Mouse (Mus musculus) limb, embryonic 12.5 days (tissue): Measurements from ENCODE around the gene Grik3. TPM values are rescaled to one million over a fixed set of nuclear protein-coding genes. Genes with fewer than 3 reads are reported as not detected.

Experiments
- ATAC-seq: fragments of 200-750 bp; cut with Nextera tagmentation; 2 replicates; pipeline ENCODE4 v1.8.0; 2017; ENCODE audit warnings: low read depth, moderate TSS enrichment; ENCODE audit not compliant: insufficient number of reproducible peaks, insufficient read depth, low FRiP score, low TSS enrichment
- H3K27ac ChIP-seq: fragments of 300-500 bp; sonication (generic); 2 replicates; pipeline ENCODE4 v1.5.1; 2016; ENCODE audit warnings: mild to moderate bottlenecking, moderate library complexity
- H3K27me3 ChIP-seq: fragments of 300-500 bp; sonication (generic); 2 replicates; pipeline ENCODE4 v1.6.1; 2016; ENCODE audit warnings: mild to moderate bottlenecking, moderate library complexity
- H3K36me3 ChIP-seq: fragments of 300-500 bp; sonication (generic); 2 replicates; pipeline ENCODE4 v1.6.1; 2016; ENCODE audit warnings: mild to moderate bottlenecking, moderate library complexity
- H3K4me1 ChIP-seq: fragments of 300-500 bp; sonication (generic); replicated peaks from 2 replicates; pipeline ENCODE4 v1.6.1; 2016
- H3K4me2 ChIP-seq: fragments of 300-500 bp; sonication (generic); 2 replicates; pipeline ENCODE4 v1.6.1; 2016; ENCODE audit warnings: mild to moderate bottlenecking, moderate library complexity
- H3K4me3 ChIP-seq: fragments of 300-500 bp; sonication (generic); replicated peaks from 2 replicates; pipeline ENCODE4 v1.5.1; 2016; ENCODE audit warnings: mild to moderate bottlenecking
- H3K9ac ChIP-seq: fragments of 300-500 bp; sonication (generic); replicated peaks from 2 replicates; pipeline ENCODE4 v1.6.1; 2016; ENCODE audit warnings: mild to moderate bottlenecking, moderate library complexity
- H3K9me3 ChIP-seq: fragments of 300-500 bp; sonication (generic); 2 replicates; pipeline ENCODE4 v1.6.1; 2016; ENCODE audit warnings: mild to moderate bottlenecking, moderate library complexity
- WGBS: fragments of 180-500 bp; shearing (Covaris S2); methylation state at CpG from one replicate; pipeline ENCODE4 v1.1.7; 2016; 5-methylcytosine and 5-hydroxymethylcytosine counted together
- polyA plus RNA-seq: library from polyadenylated mRNA; unstranded; fragments of >200 nt; fragmentation: Nextera tagmentation; extraction: Ambion mirVana; gene quantifications from 2 replicates; pipeline ENCODE4 v1.2.1, GENCODE M21; 2016

The Grik3 gene
- polyA plus RNA-seq, 1 experiment from 2014 or later = not detected

DNA sequence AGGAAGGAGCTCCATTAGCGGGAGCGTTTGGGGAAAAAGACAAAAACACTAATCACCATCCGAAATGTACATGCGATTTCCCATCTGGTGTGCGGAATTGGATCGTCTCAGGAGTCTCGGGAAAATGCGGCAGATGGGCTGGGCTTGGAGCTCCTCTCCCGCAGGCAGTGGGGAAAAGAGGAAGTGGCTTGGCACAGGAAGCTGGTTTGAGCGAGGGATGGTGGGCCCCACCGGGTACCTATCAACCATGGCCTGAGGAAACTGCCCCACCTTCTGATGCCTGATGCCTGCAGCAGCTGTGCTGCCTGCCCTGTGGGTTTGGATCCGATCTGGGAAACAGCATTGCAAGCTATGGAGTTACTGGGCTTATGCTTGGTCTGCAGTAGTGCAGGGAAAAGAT lies 12.4 kb upstream of the Grik3 start:
- 27% methylated on average over 12 of the region's 12 CpGs for WGBS
- Histone ChIP-seq H3K4me3 (no peak overlapping the region), H3K9me3 (no peaks in the 10 kb centered on the region), H3K9ac (no peak overlapping the region), H3K27me3 (peaks cover 83% of the 10 kb centered on the region), H3K4me2 (no peak overlapping the region), H3K36me3 (no peaks in the 10 kb centered on the region), H3K27ac (no peak overlapping the region), H3K4me1 (no peaks in the 10 kb centered on the region)
- no peak for ATAC-seq

- peaks cover 95% of the 10 kb centered on the region for H3K27me3 ChIP-seq
- no peak overlapping the region for H3K4me2 ChIP-seq
- H3K36me3 ChIP-seq = no peaks in the 10 kb centered on the region
- no peaks in the 10 kb centered on the region for H3K9me3 ChIP-seq
- no peaks in the 10 kb centered on the region for H3K4me1 ChIP-seq
- no peak overlapping the region for H3K4me3 ChIP-seq
- no peak for ATAC-seq
- no peak overlapping the region for H3K9ac ChIP-seq
- H3K27ac ChIP-seq = no peak overlapping the region
- WGBS = 25% methylated on average over 3 of the region's 3 CpGs
Measured at GRCm38 (mm10) chr4:125481256-125481655, 9.2 kb upstream of the Grik3 start.

- H3K9me3 ChIP-seq = no peaks in the 10 kb centered on the region
- no peak overlapping the region for H3K9ac ChIP-seq
- ATAC-seq = no peak
- 37% methylated on average over 8 of the region's 8 CpGs for WGBS
- H3K4me3 ChIP-seq = no peak overlapping the region
- H3K4me2 ChIP-seq = no peak overlapping the region
- no peaks in the 10 kb centered on the region for H3K4me1 ChIP-seq
- H3K27me3 ChIP-seq = peaks cover 97% of the 10 kb centered on the region
- H3K27ac ChIP-seq = no peak overlapping the region
- no peaks in the 10 kb centered on the region for H3K36me3 ChIP-seq
Measured at GRCm38 (mm10) chr4:125484131-125484530, 6.4 kb upstream of the Grik3 start.

DNA sequence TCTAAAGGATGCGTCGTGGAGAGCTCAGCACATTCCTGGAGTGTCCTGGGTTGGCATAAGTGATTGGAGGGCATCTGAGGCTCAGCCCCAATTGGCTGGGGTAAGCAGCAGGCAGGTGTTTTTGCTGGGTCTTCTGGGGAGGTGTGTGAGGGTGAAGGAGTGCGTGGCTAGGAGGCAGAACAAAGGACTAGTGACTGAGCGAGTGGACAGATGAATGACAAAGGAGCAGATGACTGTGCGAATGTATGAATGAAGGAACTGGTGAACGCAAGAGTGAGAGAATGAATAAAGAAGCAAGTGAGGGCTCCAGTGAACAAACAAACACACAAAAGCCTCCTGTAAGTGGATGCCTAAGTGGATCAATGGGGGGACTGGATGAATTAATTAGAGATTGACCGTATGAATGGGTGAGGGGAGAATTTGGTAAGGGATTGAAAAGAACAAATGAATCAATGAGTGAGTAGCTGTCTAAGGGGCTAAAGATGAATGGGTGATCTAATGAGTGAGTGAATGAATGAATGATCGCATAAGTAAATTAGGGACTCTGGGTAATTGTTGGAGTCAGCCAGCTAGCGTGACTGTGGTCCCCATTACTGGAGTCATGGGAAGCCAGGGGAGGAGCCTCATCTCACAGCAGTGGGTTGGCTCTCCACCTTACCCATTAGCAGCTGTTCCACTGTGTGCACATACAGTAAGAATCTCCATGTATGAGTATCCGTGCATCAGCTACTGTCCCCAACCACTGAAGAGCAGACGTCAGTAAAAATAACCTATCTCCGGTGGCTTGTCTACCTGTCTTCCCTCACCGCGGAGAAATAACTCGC lies 4.9 kb upstream of the Grik3 start:
- Histone ChIP-seq H3K9me3 (no peaks in the 10 kb centered on the region), H3K9ac (no peak overlapping the region), H3K4me1 (peaks cover 11% of the 10 kb centered on the region), H3K4me3 (no peak overlapping the region), H3K36me3 (no peaks in the 10 kb centered on the region), H3K27ac (no peak overlapping the region), H3K27me3 (peaks cover 99% of the 10 kb centered on the region), H3K4me2 (no peak overlapping the region)
- WGBS = 45% methylated on average over 15 of the region's 15 CpGs
- ATAC-seq = no peak

DNA sequence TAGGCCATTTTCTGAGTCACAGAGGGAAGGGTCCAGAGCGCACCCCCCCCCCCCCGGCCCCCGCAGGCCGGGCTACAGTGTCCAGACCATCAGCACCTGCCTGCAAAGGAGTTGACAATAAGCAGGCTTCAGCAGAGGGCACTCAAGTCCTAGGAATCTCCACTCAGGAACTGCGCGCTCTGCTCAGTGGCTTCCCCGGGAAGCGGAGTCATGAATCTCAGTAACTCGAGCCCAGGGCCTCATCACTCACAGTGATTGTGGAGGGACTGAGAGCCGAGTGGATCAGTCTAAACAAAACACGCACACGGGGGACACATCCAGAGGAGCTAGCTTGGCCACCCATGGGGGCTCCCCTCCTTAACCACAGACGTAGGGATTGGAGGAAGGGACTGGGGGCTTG lies 3.9 kb upstream of the Grik3 start:
- under 1% methylated on average over 13 of the region's 13 CpGs for WGBS
- no peak overlapping the region for H3K9ac ChIP-seq
- H3K4me2 ChIP-seq = no peak overlapping the region
- peaks cover 21% of the 10 kb centered on the region for H3K4me1 ChIP-seq
- no peaks in the 10 kb centered on the region for H3K9me3 ChIP-seq
- H3K4me3 ChIP-seq = no peak overlapping the region
- H3K36me3 ChIP-seq = no peaks in the 10 kb centered on the region
- no peak overlapping the region for H3K27ac ChIP-seq
- peaks cover 99% of the 10 kb centered on the region for H3K27me3 ChIP-seq
- no peak for ATAC-seq

- H3K27ac ChIP-seq = no peak overlapping the region
- WGBS = 4% methylated on average over 7 of the region's 7 CpGs
- H3K36me3 ChIP-seq = no peaks in the 10 kb centered on the region
- H3K9me3 ChIP-seq = no peaks in the 10 kb centered on the region
- no peak for ATAC-seq
- peaks cover 99% of the 10 kb centered on the region for H3K27me3 ChIP-seq
- H3K4me2 ChIP-seq = no peak overlapping the region
- H3K4me1 ChIP-seq = peaks cover 24% of the 10 kb centered on the region
- no peak overlapping the region for H3K9ac ChIP-seq
- no peak overlapping the region for H3K4me3 ChIP-seq
Measured at GRCm38 (mm10) chr4:125487031-125487430, 3.5 kb upstream of the Grik3 start.

DNA sequence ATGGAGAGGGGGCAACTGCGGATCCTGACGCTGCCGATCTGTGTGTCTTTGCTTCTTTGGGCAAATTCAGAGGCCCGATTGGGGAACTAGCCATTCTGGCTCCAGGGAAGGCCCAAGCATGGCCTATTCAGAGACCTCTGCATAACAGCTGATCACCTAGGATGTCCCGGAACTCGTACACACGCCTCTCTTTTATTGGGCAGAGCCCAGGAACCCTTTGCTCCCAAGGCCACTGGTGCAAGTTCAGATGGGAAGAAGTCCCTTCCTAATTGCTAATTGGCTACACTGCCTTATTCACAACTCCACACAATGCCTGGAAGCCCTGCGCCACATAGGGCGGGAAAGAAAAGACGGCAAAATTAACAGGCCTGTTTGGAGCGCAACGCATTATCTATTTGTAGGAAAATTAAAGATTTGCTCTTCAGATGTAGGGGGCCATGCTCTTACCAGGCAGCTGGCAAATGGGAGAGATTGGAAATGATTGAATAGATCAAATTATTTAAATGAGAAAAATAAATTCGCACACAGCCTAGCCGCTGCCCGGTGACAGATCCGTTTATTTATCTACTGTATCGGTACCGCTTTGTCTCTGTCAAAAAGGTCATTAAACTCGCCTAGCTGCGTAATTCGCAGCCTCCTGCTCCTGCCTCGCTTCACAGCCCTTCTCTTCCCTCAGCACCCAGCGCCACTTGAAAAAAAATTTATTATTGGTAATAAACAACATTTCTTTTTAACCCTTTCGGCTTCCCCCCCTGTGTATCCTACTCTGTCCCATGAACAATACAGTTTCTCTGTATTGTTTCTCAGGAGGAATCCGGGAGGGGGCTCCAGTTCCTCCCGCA lies 1.5 kb upstream of the Grik3 start:
- Histone ChIP-seq H3K27ac (no peak overlapping the region), H3K9ac (no peak overlapping the region), H3K4me2 (no peak overlapping the region), H3K36me3 (no peaks in the 10 kb centered on the region), H3K27me3 (peaks cover 100% of the 10 kb centered on the region), H3K4me3 (no peak overlapping the region), H3K4me1 (peaks cover 24% of the 10 kb centered on the region), H3K9me3 (no peaks in the 10 kb centered on the region)
- ATAC-seq = no peak
- WGBS = 3% methylated on average over 26 of the region's 26 CpGs

DNA sequence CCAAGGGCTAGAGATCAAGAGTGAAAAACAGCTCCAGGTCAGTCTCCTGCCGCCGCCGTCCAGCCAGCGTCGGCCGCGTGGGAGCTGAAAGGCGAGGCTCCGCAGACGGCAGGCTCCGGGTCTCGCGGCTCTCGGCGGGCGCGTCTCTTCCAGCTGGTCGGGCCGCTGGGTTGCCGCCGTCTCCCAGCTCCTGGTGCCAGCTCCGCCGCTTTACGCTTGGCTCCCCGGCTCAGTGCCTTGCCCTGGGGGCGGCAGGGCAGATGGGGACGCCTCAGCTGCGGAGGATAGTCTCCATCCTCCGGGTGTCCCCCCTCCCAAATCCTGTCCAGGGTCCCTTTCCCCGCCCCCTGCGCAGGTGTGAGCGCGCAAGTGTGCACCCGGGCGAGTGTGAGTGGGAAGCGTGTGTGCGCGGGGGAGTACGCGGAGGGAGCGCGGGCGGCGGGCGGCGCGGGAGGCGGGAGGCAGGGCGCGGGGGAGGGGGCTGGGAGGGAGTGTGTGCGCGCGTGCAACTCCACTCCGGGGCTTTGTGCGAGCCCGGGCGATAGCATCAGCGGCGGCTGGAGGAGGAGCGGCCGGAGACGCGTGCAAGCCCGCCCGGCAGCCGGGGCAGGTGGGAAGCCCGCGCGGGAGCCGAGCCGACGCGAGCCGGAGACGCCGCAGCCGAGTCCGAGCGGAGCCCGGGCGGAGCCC lies 454 bp upstream of the Grik3 start:
- H3K4me1 ChIP-seq = peaks cover 24% of the 10 kb centered on the region

DNA sequence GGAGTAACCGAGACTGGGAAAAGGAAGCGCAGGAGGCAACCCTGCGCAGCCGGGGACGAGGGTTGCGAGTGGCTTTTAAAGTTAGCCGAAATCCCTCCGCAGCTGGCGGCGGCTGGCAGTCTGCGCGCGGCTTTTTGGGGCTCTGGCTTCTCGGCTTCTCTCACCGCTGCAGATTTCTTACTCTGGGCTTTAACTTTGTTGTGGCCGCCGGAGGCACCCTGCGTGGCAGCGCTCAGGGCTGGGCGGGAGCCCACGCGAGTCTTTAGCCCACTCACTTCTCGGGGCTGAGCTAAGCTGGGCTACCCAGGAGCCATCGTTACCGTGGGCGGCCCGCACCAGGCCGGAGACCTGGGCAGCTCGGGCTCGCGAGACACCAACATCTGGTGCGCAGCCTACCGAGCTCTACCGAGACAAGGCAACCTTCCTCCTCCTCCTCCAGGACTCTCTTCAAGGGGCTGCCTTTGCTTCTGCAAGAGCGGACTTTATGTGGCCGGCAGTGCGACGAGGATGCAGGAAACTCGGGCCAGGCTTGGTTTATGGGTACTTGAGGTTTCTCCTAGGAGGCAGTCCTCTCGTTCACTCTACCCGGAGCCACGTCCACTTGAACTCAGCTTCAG lies 1.1 kb downstream of the Grik3 start:
- peaks cover 24% of the 10 kb centered on the region for H3K4me1 ChIP-seq
- no peak for ATAC-seq
- H3K27ac ChIP-seq = no peak overlapping the region
- H3K9me3 ChIP-seq = no peaks in the 10 kb centered on the region
- WGBS = under 1% methylated on average over 42 of the region's 42 CpGs
- H3K27me3 ChIP-seq = peaks cover 100% of the 10 kb centered on the region
- no peaks in the 10 kb centered on the region for H3K36me3 ChIP-seq
- H3K9ac ChIP-seq = no peak overlapping the region
- peak overlapping the region; percentile 36 for H3K4me3 ChIP-seq
- peak overlapping the region; percentile 59 for H3K4me2 ChIP-seq

More for the DNA sequence above, 454 bp upstream of the Grik3 start:
- H3K27me3 ChIP-seq = peaks cover 100% of the 10 kb centered on the region
- no peaks in the 10 kb centered on the region for H3K9me3 ChIP-seq
- no peak for ATAC-seq
- H3K36me3 ChIP-seq = no peaks in the 10 kb centered on the region
- peak overlapping the region; percentile 59 for H3K4me2 ChIP-seq
- no peak overlapping the region for H3K9ac ChIP-seq
- WGBS = under 1% methylated on average over 75 of the region's 81 CpGs
- peak overlapping the region; percentile 36 for H3K4me3 ChIP-seq
- no peak overlapping the region for H3K27ac ChIP-seq

DNA sequence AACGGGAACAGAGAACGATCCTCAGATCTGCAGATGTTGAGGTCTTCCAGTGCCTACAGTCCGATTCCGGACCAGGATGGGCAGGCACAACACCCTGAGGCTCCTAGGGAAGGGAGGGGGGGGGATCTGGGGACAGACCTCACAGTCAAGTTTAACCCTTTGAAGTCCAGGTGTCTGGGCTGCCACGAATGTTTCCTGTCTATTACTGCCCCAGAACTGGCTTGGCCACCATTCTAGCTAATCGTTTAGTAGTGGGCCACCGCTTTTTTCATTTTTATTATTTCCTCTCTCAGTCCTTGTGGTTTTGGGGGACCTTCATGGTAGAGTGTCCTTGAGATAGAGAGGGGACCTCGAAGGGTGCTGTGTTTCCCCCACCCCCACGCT lies 1.6 kb downstream of the Grik3 start:
- H3K27me3 ChIP-seq = peaks cover 100% of the 10 kb centered on the region
- H3K4me2 ChIP-seq = peak overlapping the region; percentile 59; the same call in 1 of the 2 replicates
- no peaks in the 10 kb centered on the region for H3K36me3 ChIP-seq
- H3K27ac ChIP-seq = no peak overlapping the region
- 12% methylated on average over 9 of the region's 9 CpGs for WGBS
- H3K4me3 ChIP-seq = no peak overlapping the region; the same call in 1 of the 2 replicates
- H3K4me1 ChIP-seq = peaks cover 24% of the 10 kb centered on the region
- H3K9ac ChIP-seq = no peak overlapping the region
- no peaks in the 10 kb centered on the region for H3K9me3 ChIP-seq
- ATAC-seq = no peak

- no peak for ATAC-seq
- Histone ChIP-seq H3K9ac (no peak overlapping the region), H3K4me3 (no peak overlapping the region), H3K27me3 (peaks cover 100% of the 10 kb centered on the region), H3K9me3 (no peaks in the 10 kb centered on the region), H3K27ac (no peak overlapping the region), H3K36me3 (no peaks in the 10 kb centered on the region), H3K4me2 (no peak overlapping the region), H3K4me1 (peaks cover 24% of the 10 kb centered on the region)
- 29% methylated on average over 9 of the region's 9 CpGs for WGBS
Measured at GRCm38 (mm10) chr4:125492706-125493105, 2.2 kb downstream of the Grik3 start.
